Mouse (Mus musculus): Measurements from ENCODE around the gene Camk2b. TPM values are rescaled to one million over a fixed set of nuclear protein-coding genes. Genes with fewer than 3 reads are reported as not detected.

The Camk2b gene
- polyA plus RNA-seq, 1 experiment, result 3.4 TPM

- Histone ChIP-seq H3K4me1 (ENCODE audit: control insufficient read depth, insufficient read depth, low read length) (peaks cover 6% of the 10 kb centered on the region; the same call in 1 of the 2 replicates), H3K36me3 (ENCODE audit: control insufficient read depth, insufficient read depth, low read length) (no peaks in the 10 kb centered on the region), H3K27ac (ENCODE audit: control insufficient read depth, insufficient read depth, low read depth, low read length) (no peak overlapping the region), H3K27me3 (ENCODE audit: control insufficient read depth, insufficient read depth, low read length) (no peaks in the 10 kb centered on the region), H3K4me3 (ENCODE audit: control insufficient read depth, low read depth, low read length) (no peak overlapping the region)
- TF ChIP-seq POLR2A (IDR thresholded peaks at IDR 0.05; ENCODE audit: control insufficient read depth, low read depth, low read length), result no peak
- TF ChIP-seq CTCF (IDR thresholded peaks at IDR 0.05; ENCODE audit: control insufficient read depth, insufficient read depth, insufficient replicate concordance, low read depth, low read length), result no peak
These were observed 71.3 kb downstream of the Camk2b start for GRCm38 (mm10) chr11:5994880-5995279.

- Histone ChIP-seq H3K27me3 (ENCODE audit: control insufficient read depth, insufficient read depth, low read length) (no peaks in the 10 kb centered on the region), H3K4me1 (ENCODE audit: control insufficient read depth, insufficient read depth, low read length) (peaks cover 6% of the 10 kb centered on the region; the same call in 1 of the 2 replicates), H3K36me3 (ENCODE audit: control insufficient read depth, insufficient read depth, low read length) (no peaks in the 10 kb centered on the region), H3K4me3 (ENCODE audit: control insufficient read depth, low read depth, low read length) (no peak overlapping the region), H3K27ac (ENCODE audit: control insufficient read depth, insufficient read depth, low read depth, low read length) (no peak overlapping the region)
- TF ChIP-seq CTCF (IDR thresholded peaks at IDR 0.05; ENCODE audit: control insufficient read depth, insufficient read depth, insufficient replicate concordance, low read depth, low read length) (no peak), POLR2A (IDR thresholded peaks at IDR 0.05; ENCODE audit: control insufficient read depth, low read depth, low read length) (no peak)
These were observed 72.0 kb downstream of the Camk2b start for GRCm38 (mm10) chr11:5994212-5994611.

- H3K4me1 ChIP-seq (ENCODE audit: control insufficient read depth, insufficient read depth, low read length), result peaks cover 6% of the 10 kb centered on the region; the same call in 1 of the 2 replicates
- no peak overlapping the region for H3K4me3 ChIP-seq (ENCODE audit: control insufficient read depth, low read depth, low read length)
- H3K27ac ChIP-seq (ENCODE audit: control insufficient read depth, insufficient read depth, low read depth, low read length), result no peak overlapping the region
- no peaks in the 10 kb centered on the region for H3K27me3 ChIP-seq (ENCODE audit: control insufficient read depth, insufficient read depth, low read length)
- peak; percentile 15; the same call in 1 of the 2 replicates for TF ChIP-seq CTCF (IDR thresholded peaks at IDR 0.05; ENCODE audit: control insufficient read depth, insufficient read depth, insufficient replicate concordance, low read depth, low read length)
- no peak for TF ChIP-seq POLR2A (IDR thresholded peaks at IDR 0.05; ENCODE audit: control insufficient read depth, low read depth, low read length)
- no peaks in the 10 kb centered on the region for H3K36me3 ChIP-seq (ENCODE audit: control insufficient read depth, insufficient read depth, low read length)
These were observed 75.3 kb downstream of the Camk2b start for GRCm38 (mm10) chr11:5990910-5991309.

- no peak overlapping the region for H3K27ac ChIP-seq (ENCODE audit: control insufficient read depth, insufficient read depth, low read depth, low read length)
- TF ChIP-seq POLR2A (IDR thresholded peaks at IDR 0.05; ENCODE audit: control insufficient read depth, low read depth, low read length) (no peak), CTCF (IDR thresholded peaks at IDR 0.05; ENCODE audit: control insufficient read depth, insufficient read depth, insufficient replicate concordance, low read depth, low read length) (no peak)
- no peaks in the 10 kb centered on the region for H3K27me3 ChIP-seq (ENCODE audit: control insufficient read depth, insufficient read depth, low read length)
- peaks cover 6% of the 10 kb centered on the region; the same call in 1 of the 2 replicates for H3K4me1 ChIP-seq (ENCODE audit: control insufficient read depth, insufficient read depth, low read length)
- H3K4me3 ChIP-seq (ENCODE audit: control insufficient read depth, low read depth, low read length), result no peak overlapping the region
- no peaks in the 10 kb centered on the region for H3K36me3 ChIP-seq (ENCODE audit: control insufficient read depth, insufficient read depth, low read length)
These were observed 76.1 kb downstream of the Camk2b start for GRCm38 (mm10) chr11:5989954-5990593.

GRCm38 (mm10) chr11:5988126-5988525 is 78.0 kb downstream of the Camk2b start:
- Histone ChIP-seq H3K27ac (ENCODE audit: control insufficient read depth, insufficient read depth, low read depth, low read length) (no peak overlapping the region), H3K4me1 (ENCODE audit: control insufficient read depth, insufficient read depth, low read length) (peaks cover under 1% of the 10 kb centered on the region; the same call in 1 of the 2 replicates), H3K36me3 (ENCODE audit: control insufficient read depth, insufficient read depth, low read length) (no peaks in the 10 kb centered on the region), H3K27me3 (ENCODE audit: control insufficient read depth, insufficient read depth, low read length) (no peaks in the 10 kb centered on the region), H3K4me3 (ENCODE audit: control insufficient read depth, low read depth, low read length) (no peak overlapping the region)
- no peak for TF ChIP-seq CTCF (IDR thresholded peaks at IDR 0.05; ENCODE audit: control insufficient read depth, insufficient read depth, insufficient replicate concordance, low read depth, low read length)
- no peak for TF ChIP-seq POLR2A (IDR thresholded peaks at IDR 0.05; ENCODE audit: control insufficient read depth, low read depth, low read length)

- Histone ChIP-seq H3K27ac (ENCODE audit: control insufficient read depth, insufficient read depth, low read depth, low read length) (no peak overlapping the region), H3K4me3 (ENCODE audit: control insufficient read depth, low read depth, low read length) (no peak overlapping the region), H3K36me3 (ENCODE audit: control insufficient read depth, insufficient read depth, low read length) (no peaks in the 10 kb centered on the region), H3K27me3 (ENCODE audit: control insufficient read depth, insufficient read depth, low read length) (no peaks in the 10 kb centered on the region), H3K4me1 (ENCODE audit: control insufficient read depth, insufficient read depth, low read length) (no peaks in the 10 kb centered on the region; the same call in 1 of the 2 replicates)
- TF ChIP-seq CTCF (IDR thresholded peaks at IDR 0.05; ENCODE audit: control insufficient read depth, insufficient read depth, insufficient replicate concordance, low read depth, low read length), result no peak
- TF ChIP-seq POLR2A (IDR thresholded peaks at IDR 0.05; ENCODE audit: control insufficient read depth, low read depth, low read length), result no peak
These were observed 82.5 kb downstream of the Camk2b start for GRCm38 (mm10) chr11:5983629-5984028.

GRCm38 (mm10) chr11:5981323-5981722 is 84.8 kb downstream of the Camk2b start:
- TF ChIP-seq POLR2A (IDR thresholded peaks at IDR 0.05; ENCODE audit: control insufficient read depth, low read depth, low read length) (no peak), CTCF (IDR thresholded peaks at IDR 0.05; ENCODE audit: control insufficient read depth, insufficient read depth, insufficient replicate concordance, low read depth, low read length) (no peak)
- no peak overlapping the region for H3K27ac ChIP-seq (ENCODE audit: control insufficient read depth, insufficient read depth, low read depth, low read length)
- H3K4me3 ChIP-seq (ENCODE audit: control insufficient read depth, low read depth, low read length), result no peak overlapping the region
- H3K4me1 ChIP-seq (ENCODE audit: control insufficient read depth, insufficient read depth, low read length), result no peaks in the 10 kb centered on the region; the same call in 1 of the 2 replicates
- no peaks in the 10 kb centered on the region for H3K36me3 ChIP-seq (ENCODE audit: control insufficient read depth, insufficient read depth, low read length)
- no peaks in the 10 kb centered on the region for H3K27me3 ChIP-seq (ENCODE audit: control insufficient read depth, insufficient read depth, low read length)
